Mouse (Mus musculus) ES-E14 (cell line): ENCODE data around the gene Ankrd35. TPM values are rescaled to one million over a fixed set of nuclear protein-coding genes. Genes with fewer than 3 reads are reported as not detected.
A peak's percentile ranks its signal among the peaks of the same experiment; 100 is the strongest.

Source experiments
- DNase-seq: peaks from one replicate; pipeline ENCODE4 v3.0.0-alpha.2; 2013; ENCODE audit warnings: low read depth, low spot score
- H3K27ac ChIP-seq: 2 replicates; pipeline ENCODE4 v1.5.1; 2012; ENCODE audit warnings: low read depth, mild to moderate bottlenecking, low read length, moderate library complexity, mixed read lengths; ENCODE audit not compliant: poor library complexity, insufficient read depth, severe bottlenecking
- H3K36me3 ChIP-seq: 2 replicates; pipeline ENCODE4 v1.6.1; 2012; ENCODE audit warnings: mild to moderate bottlenecking, low read length, moderate library complexity, mixed read lengths; ENCODE audit not compliant: control insufficient read depth, poor library complexity, insufficient read depth, severe bottlenecking
- H3K4me1 ChIP-seq, 2 experiments: fragments of 150-350 bp in 1 of 2; sonication (generic) in 1 of 2; 2 replicates each; pipeline ENCODE4 v1.6.1; 2012; ENCODE audit warnings: low read length in 2 of 2, mild to moderate bottlenecking in 1 of 2, mixed read lengths in 1 of 2; ENCODE audit not compliant: control insufficient read depth in 2 of 2, insufficient read depth in 2 of 2, poor library complexity in 1 of 2
- H3K4me3 ChIP-seq, 2 experiments: fragments of 150-350 bp in 1 of 2; sonication (generic) in 1 of 2; 2 replicates each; pipeline ENCODE4 v1.5.1; 2012; ENCODE audit warnings: low read length in 2 of 2, low read depth in 1 of 2, mild to moderate bottlenecking in 1 of 2, mixed read lengths in 1 of 2; ENCODE audit not compliant: insufficient read depth in 1 of 2, poor library complexity in 1 of 2, severe bottlenecking in 1 of 2
- H3K9ac ChIP-seq: 2 replicates; pipeline ENCODE4 v1.6.1; 2012; ENCODE audit warnings: low read depth, mild to moderate bottlenecking, low read length, mixed read lengths; ENCODE audit not compliant: poor library complexity, insufficient read depth, severe bottlenecking
- H3K9me3 ChIP-seq: fragments of 150-350 bp; sonication (generic); 2 replicates; pipeline ENCODE4 v1.6.1; 2012; ENCODE audit warnings: low read depth, mild to moderate bottlenecking, low read length; ENCODE audit not compliant: control insufficient read depth, insufficient read depth
- CHD2 ChIP-seq: IDR thresholded peaks from 2 replicates; pipeline ENCODE4 v1.6.1; 2014; ENCODE audit warnings: mild to moderate bottlenecking, low read depth, low read length, inconsistent platforms
- HCFC1 ChIP-seq: IDR thresholded peaks from 2 replicates; pipeline ENCODE4 v1.6.1; 2012; ENCODE audit warnings: low read length, inconsistent platforms, borderline replicate concordance; ENCODE audit not compliant: insufficient read depth
- MAFK ChIP-seq: IDR thresholded peaks from 2 replicates; pipeline ENCODE4 v1.6.1; 2014; ENCODE audit warnings: mild to moderate bottlenecking, low read depth, low read length, inconsistent platforms; ENCODE audit not compliant: insufficient read depth
- ZC3H11A ChIP-seq: IDR thresholded peaks from 2 replicates; pipeline ENCODE4 v1.6.1; 2012; ENCODE audit warnings: low read depth, mild to moderate bottlenecking, inconsistent platforms, low read length, borderline replicate concordance
- ZNF384 ChIP-seq: IDR thresholded peaks from 2 replicates; pipeline ENCODE4 v1.6.1; 2012; ENCODE audit warnings: low read depth, low read length, inconsistent platforms
- in situ Hi-C, 2 experiments: fragments of 600-800 bp; cut with MboI; formaldehyde crosslinking; loops; one replicate each; pipeline ENCODE4 v1.15.1; 2025; ENCODE audit warnings: low sequenced_read_pairs in 2 of 2, inconsistent platforms in 1 of 2; ENCODE audit not compliant: unreplicated experiment in 2 of 2
- total RNA-seq: library from RNA; depleted of rRNA; stranded (reverse); fragments of 300-350 nt; gene quantifications from 2 replicates; pipeline ENCODE4 v1.2.3, GENCODE M21; 2012

Ankrd35 gene
- total RNA-seq, 1 experiment, result 3.7 TPM

DNA sequence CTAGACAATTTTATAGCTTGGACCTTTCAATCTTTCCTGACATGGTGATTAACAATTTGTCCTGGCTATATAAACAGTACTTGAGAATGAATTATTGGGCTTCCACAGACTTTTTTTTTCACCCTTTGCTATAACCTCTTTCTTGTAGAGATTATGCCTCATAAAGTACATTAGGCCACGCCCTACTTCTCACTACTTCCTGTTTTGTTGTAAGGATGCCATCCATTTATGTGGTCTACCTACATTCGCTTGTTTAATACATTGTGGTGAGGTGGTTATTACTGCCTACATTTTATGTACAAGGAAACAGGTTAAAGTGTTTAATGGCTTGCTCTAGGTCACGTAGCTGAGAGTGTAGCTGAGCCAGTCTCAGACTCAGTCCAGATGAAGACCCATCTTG lies 5.2 kb downstream of the Ankrd35 start:
- no peaks in the 10 kb centered on the region for H3K36me3 ChIP-seq
- peak overlapping the region in 1 of 2 experiments; percentile 18; a peak in 1 of 4 replicates for H3K4me3 ChIP-seq
- no peak for DNase-seq
- no peak overlapping the region for H3K9ac ChIP-seq
- no peaks in the 10 kb centered on the region for H3K9me3 ChIP-seq
- peak overlapping the region; percentile 92; the same call in 1 of the 2 replicates for H3K27ac ChIP-seq
- TF ChIP-seq HCFC1 (no peak), ZNF384 (no peak), MAFK (no peak), ZC3H11A (no peak), CHD2 (no peak)
- peaks cover 28 to 36% of the 10 kb centered on the region in 2 experiments for H3K4me1 ChIP-seq
- in situ Hi-C loops, result no loop called here

DNA sequence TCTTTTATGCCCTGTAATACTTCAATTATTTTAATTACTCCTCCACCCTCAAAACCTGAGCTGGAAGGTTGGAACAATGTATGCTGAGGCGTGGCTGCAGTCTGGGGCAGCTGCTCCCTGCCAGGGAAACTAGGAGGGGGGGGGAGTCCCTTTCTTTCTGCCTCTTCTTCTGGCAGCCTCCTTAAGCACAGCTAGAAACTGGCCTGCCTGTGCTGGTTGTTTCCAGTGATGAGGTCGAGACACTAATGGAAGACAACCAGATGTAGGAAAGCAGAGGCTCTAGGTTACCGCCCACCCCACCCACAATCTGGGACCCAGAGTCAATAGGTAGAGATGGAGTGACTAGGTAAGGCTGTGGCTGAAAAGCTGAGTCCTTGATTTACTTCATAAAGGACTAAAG lies 5.8 kb downstream of the Ankrd35 start:
- no peak for TF ChIP-seq MAFK
- TF ChIP-seq HCFC1, result 0 out of 2 replicates have a peak, but pooled peaks have one; percentile 4
- Histone ChIP-seq H3K9me3 (no peaks in the 10 kb centered on the region), H3K36me3 (no peaks in the 10 kb centered on the region), H3K4me3 (peak overlapping the region in 1 of 2 experiments; percentile 18; a peak in 1 of 4 replicates), H3K27ac (peak overlapping the region; percentile 92; the same call in 1 of the 2 replicates), H3K4me1 (peaks cover 30 to 39% of the 10 kb centered on the region in 2 experiments), H3K9ac (no peak overlapping the region)
- in situ Hi-C loops, result no loop called here
- DNase-seq, result peak; percentile 88

DNA sequence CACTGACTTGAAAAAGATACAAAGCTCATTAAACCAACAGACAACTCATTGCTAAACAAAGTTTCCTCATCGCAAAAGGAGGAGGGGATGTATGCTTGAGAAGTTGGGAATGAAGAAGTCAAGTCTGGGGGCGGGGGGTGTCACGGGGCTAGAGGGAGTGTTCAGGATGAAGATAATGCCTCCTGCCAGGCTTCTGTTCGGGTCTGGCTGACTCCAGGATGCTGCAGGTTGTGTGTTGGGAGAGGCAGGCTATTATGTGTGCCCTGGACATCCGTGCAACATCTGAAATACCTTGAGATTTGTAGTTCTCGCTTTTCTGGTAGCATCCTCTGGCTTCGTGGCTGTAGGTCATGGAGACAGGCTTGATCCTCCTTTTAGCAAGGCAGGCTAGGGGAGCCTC lies 8.5 kb downstream of the Ankrd35 start:
- Histone ChIP-seq H3K4me3 (no peak overlapping the region), H3K9ac (no peak overlapping the region; the same call in 1 of the 2 replicates), H3K36me3 (no peaks in the 10 kb centered on the region), H3K27ac (peak overlapping the region; percentile 90), H3K9me3 (no peaks in the 10 kb centered on the region), H3K4me1 (peaks cover 31 to 35% of the 10 kb centered on the region in 2 experiments)
- no peak for DNase-seq
- in situ Hi-C loops, result no loop called here
- TF ChIP-seq ZNF384 (no peak), CHD2 (no peak), HCFC1 (no peak), MAFK (no peak), ZC3H11A (no peak)

- peaks cover 25 to 29% of the 10 kb centered on the region in 2 experiments for H3K4me1 ChIP-seq
- in situ Hi-C loops, result no loop called here
- no peak for DNase-seq
- H3K4me3 ChIP-seq, result no peak overlapping the region
- TF ChIP-seq ZNF384 (no peak), ZC3H11A (no peak), HCFC1 (no peak), MAFK (no peak), CHD2 (no peak)
- H3K9ac ChIP-seq, result peak overlapping the region; percentile 18; the same call in 1 of the 2 replicates
- H3K27ac ChIP-seq, result peak overlapping the region; percentile 90
- no peaks in the 10 kb centered on the region for H3K9me3 ChIP-seq
- H3K36me3 ChIP-seq, result no peaks in the 10 kb centered on the region
Measured at GRCm38 (mm10) chr3:96679159-96679674, 9.3 kb downstream of the Ankrd35 start.
